Comparison of ENCODE assay signal across 12 mouse cellular contexts in genomic region chr1:85957942-85958619, GRCm38 (mm10). TPM values are rescaled to one million over a fixed set of nuclear protein-coding genes. Genes with fewer than 3 reads are reported as not detected.
DNase-seq lines count a peak whose midpoint lies in the region; ATAC-seq and TF ChIP-seq lines count a peak whose summit lies in the region.
"Had no signal": no experiment of that assay in that cellular context is flagged by ENCODE, and none has a peak within 500 bp of the region (broad histone marks: within the 10 kb centered on the region; RNA-seq: fewer than 3 reads in every experiment).

No protein-coding gene starts in this region.

- H3K27me3 ChIP-seq in heart, embryonic 10.5 days (ENCODE audit: insufficient read depth, poor library complexity, severe bottlenecking) = no peaks in the 10 kb centered on the region
- no peaks in the 10 kb centered on the region for H3K27me3 ChIP-seq in heart, adult 2 months (ENCODE audit: control insufficient read depth, insufficient read depth, low read length)
- H3K27me3 ChIP-seq in embryonic facial prominence, embryonic 14.5 days (replicated peaks; ENCODE audit: control insufficient read depth, insufficient read depth, low read length) = no peaks in the 10 kb centered on the region
- no peaks in the 10 kb centered on the region for H3K27me3 ChIP-seq in cerebellum, adult 2 months (ENCODE audit: control insufficient read depth, insufficient read depth, low read length)

- H3K9ac ChIP-seq in heart, adult 2 months (ENCODE audit: low read depth, low read length) = no peak overlapping the region
- no peak overlapping the region for H3K9ac ChIP-seq in embryonic facial prominence, embryonic 14.5 days (ENCODE audit: low read depth, low read length)

- no peak for TF ChIP-seq CTCF in heart, adult 2 months (IDR thresholded peaks at IDR 0.05)
- no peak for TF ChIP-seq CTCF in cerebellum, adult 2 months (IDR thresholded peaks at IDR 0.05; ENCODE audit: borderline replicate concordance, insufficient read depth, low read depth, low read length)

- no peaks in the 10 kb centered on the region for H3K79me2 ChIP-seq in heart, adult 2 months (replicated peaks; ENCODE audit: control insufficient read depth, insufficient read depth, low read length)

- H3K4me2 ChIP-seq in embryonic facial prominence, embryonic 14.5 days (ENCODE audit: low read depth, low read length) = no peak overlapping the region

- no peak for DNase-seq in heart, embryonic 10.5 days (ENCODE audit: low spot score)
- no peak for DNase-seq in heart, adult 2 months
- DNase-seq in left cerebral cortex, postnatal 36 days (ENCODE audit: low spot score in 2 of 2) = peak; percentile 36 to 47
- DNase-seq in left cerebral cortex, adult 11 months (ENCODE audit: low spot score) = no peak
- peak; percentile 78 for DNase-seq in embryonic facial prominence, embryonic 14.5 days (ENCODE audit: low spot score)
- DNase-seq in telencephalon, adult 2 months (ENCODE audit: low read depth, low spot score) = peak; percentile 61
- no peak for DNase-seq in cerebellum, postnatal 14 days
- DNase-seq in cerebellum, adult 2 months = no peak
- DNase-seq: gastrocnemius, postnatal 10 days; kidney, postnatal 14 days had no signal

- no peak overlapping the region for H3K4me3 ChIP-seq in heart, embryonic 10.5 days
- H3K4me3 ChIP-seq in heart, adult 2 months = no peak overlapping the region
- H3K4me3 ChIP-seq in embryonic facial prominence, embryonic 14.5 days (ENCODE audit: low read depth, low read length) = no peak overlapping the region
- H3K4me3 ChIP-seq in cerebellum, adult 2 months (replicated peaks; ENCODE audit: insufficient read depth, low read depth, low read length) = no peak overlapping the region

- TF ChIP-seq EP300 in heart, adult 2 months (IDR thresholded peaks at IDR 0.05; ENCODE audit: insufficient read depth, low read depth, low read length) = no peak

- 40% methylated on average over 9 of the region's 9 CpGs for WGBS in heart, embryonic 10.5 days
- 53% methylated on average over 9 of the region's 9 CpGs for WGBS in heart, adult 2 months
- WGBS in embryonic facial prominence, embryonic 14.5 days = 42% methylated on average over 9 of the region's 9 CpGs
- 33% methylated on average over 9 of the region's 9 CpGs for WGBS in cerebellum, adult 2 months

- H3K9me3 ChIP-seq in heart, embryonic 10.5 days = no peaks in the 10 kb centered on the region
- no peaks in the 10 kb centered on the region for H3K9me3 ChIP-seq in embryonic facial prominence, embryonic 14.5 days (ENCODE audit: control insufficient read depth, low read length)

- ATAC-seq in embryonic facial prominence, embryonic 14.5 days (ENCODE audit: low read depth) = peak; percentile 70

- no peak for TF ChIP-seq POLR2A in heart, adult 2 months (IDR thresholded peaks at IDR 0.05; ENCODE audit: insufficient read depth, low read depth, low read length)
- TF ChIP-seq POLR2A in cerebellum, adult 2 months (IDR thresholded peaks at IDR 0.05; ENCODE audit: borderline replicate concordance, insufficient read depth, low read length) = no peak

- peaks cover 61% of the 10 kb centered on the region for H3K4me1 ChIP-seq in heart, embryonic 10.5 days
- peaks cover 3% of the 10 kb centered on the region; the same call in 1 of the 2 replicates for H3K4me1 ChIP-seq in heart, adult 2 months (ENCODE audit: control insufficient read depth, insufficient read depth, low read length)
- H3K4me1 ChIP-seq in embryonic facial prominence, embryonic 14.5 days (ENCODE audit: control insufficient read depth, insufficient read depth, low read length) = peaks cover 21% of the 10 kb centered on the region; the same call in 1 of the 2 replicates
- no peaks in the 10 kb centered on the region for H3K4me1 ChIP-seq in cerebellum, adult 2 months (ENCODE audit: control insufficient read depth, insufficient read depth, low read length)

- no peaks in the 10 kb centered on the region for H3K36me3 ChIP-seq in heart, embryonic 10.5 days
- no peaks in the 10 kb centered on the region for H3K36me3 ChIP-seq in heart, adult 2 months (ENCODE audit: control insufficient read depth, insufficient read depth, low read length)
- H3K36me3 ChIP-seq in embryonic facial prominence, embryonic 14.5 days (ENCODE audit: control insufficient read depth, insufficient read depth, low read length) = no peaks in the 10 kb centered on the region

- intact Hi-C loops in heart, adult 2 months (cut with DNase I) = no loop called here
- intact Hi-C loops in left cerebral cortex, postnatal 36 days (cut with DNase I) = no loop called here

- H3K27ac ChIP-seq in heart, embryonic 10.5 days = peak overlapping the region; percentile 84
- H3K27ac ChIP-seq in heart, adult 2 months = no peak overlapping the region
- no peak overlapping the region for H3K27ac ChIP-seq in embryonic facial prominence, embryonic 14.5 days (replicated peaks; ENCODE audit: low read depth, low read length)
- H3K27ac ChIP-seq in cerebellum, adult 2 months (ENCODE audit: insufficient read depth, low read length) = no peak overlapping the region

RNA-seq across cellular contexts. Expression of gene Gpr55, which starts 2.7 kb away (rescaled TPM):
- 0.04 TPM in 1 of 2 replicates, not detected in the other for polyA plus RNA-seq in heart, embryonic 10.5 days (2016; fragmentation: Nextera tagmentation; extraction: Ambion mirVana)
- not detected for total RNA-seq in heart, adult 2 months (2021)
- polyA plus RNA-seq in heart, adult 2 months (2012; rRNA removed) = 0.03 TPM in 1 of 2 replicates, not detected in the other
- total RNA-seq in left cerebral cortex, postnatal 36 days (2021) = not detected
- not detected in 2 replicates for polyA plus RNA-seq in embryonic facial prominence, embryonic 14.5 days (2014; fragmentation: Nextera tagmentation; extraction: Ambion mirVana)
- polyA plus RNA-seq in cerebellum, adult 2 months (2012; rRNA removed) = 0.03 TPM in 2 replicates
- total RNA-seq: gastrocnemius, postnatal 10 days had no signal
- polyA plus RNA-seq: embryonic facial prominence, embryonic 11.5 days had no signal

RNA-seq across cellular contexts. Expression of gene 4933407L21Rik, which starts 29.8 kb away (rescaled TPM):
- polyA plus RNA-seq in heart, embryonic 10.5 days (2016; fragmentation: Nextera tagmentation; extraction: Ambion mirVana) = not detected in 2 replicates
- total RNA-seq in heart, adult 2 months (2021) = not detected
- polyA plus RNA-seq in heart, adult 2 months (2012; rRNA removed) = not detected in 2 replicates
- 1 to 10 TPM; 6.5 to 7.5 TPM for total RNA-seq in left cerebral cortex, postnatal 36 days (2021)
- 0.43 and 0.54 TPM in 2 replicates for polyA plus RNA-seq in embryonic facial prominence, embryonic 14.5 days (2014; fragmentation: Nextera tagmentation; extraction: Ambion mirVana)
- polyA plus RNA-seq in cerebellum, adult 2 months (2012; rRNA removed) = 4.3 and 5.3 TPM in 2 replicates
- total RNA-seq: gastrocnemius, postnatal 10 days had no signal
- polyA plus RNA-seq: embryonic facial prominence, embryonic 11.5 days had no signal

RNA-seq across cellular contexts. Expression of gene Spata3, which starts 58.5 kb away (rescaled TPM):
- polyA plus RNA-seq in heart, embryonic 10.5 days (2016; fragmentation: Nextera tagmentation; extraction: Ambion mirVana) = not detected in 2 replicates
- total RNA-seq in heart, adult 2 months (2021) = not detected
- polyA plus RNA-seq in heart, adult 2 months (2012; rRNA removed) = 0.67 and 0.80 TPM in 2 replicates
- total RNA-seq in left cerebral cortex, postnatal 36 days (2021) = under 1 TPM; 0.36 to 0.99 TPM
- not detected in 2 replicates for polyA plus RNA-seq in embryonic facial prominence, embryonic 14.5 days (2014; fragmentation: Nextera tagmentation; extraction: Ambion mirVana)
- polyA plus RNA-seq in cerebellum, adult 2 months (2012; rRNA removed) = 0.95 and 1.0 TPM in 2 replicates
- total RNA-seq: gastrocnemius, postnatal 10 days had no signal
- polyA plus RNA-seq: embryonic facial prominence, embryonic 11.5 days; limb, embryonic 14.5 days had no signal

Comparison
In these comparisons a context has a peak if more than half of its experiments do, and no peak if none do; other contexts are left out.
1. DNase-seq: peak in left cerebral cortex, postnatal 36 days (2 of 2), embryonic facial prominence, embryonic 14.5 days (single experiment) and telencephalon, adult 2 months (single experiment); none in heart, embryonic 10.5 days (single experiment), heart, adult 2 months (0 of 2), left cerebral cortex, adult 11 months (single experiment), cerebellum, postnatal 14 days (0 of 2) and cerebellum, adult 2 months (0 of 2).